Mouse (Mus musculus) heart, adult 18-20 months (tissue): Measurements from ENCODE around the gene Sap30bp. TPM values are rescaled to one million over a fixed set of nuclear protein-coding genes. Genes with fewer than 3 reads are reported as not detected.

Experiments
- DNase-seq, 2 experiments: peaks; one replicate each; pipeline ENCODE4 v3.0.0; 2021 to 2022; ENCODE audit warnings: mixed read lengths in 1 of 2
- total RNA-seq, 2 experiments: library from RNA; stranded (reverse); gene quantifications; 2 replicates each; pipeline ENCODE4 v1.2.3; 2021

Sap30bp gene
- total RNA-seq, 2 experiments from 2014 or later, result 19.0 to 19.9 TPM

DNA sequence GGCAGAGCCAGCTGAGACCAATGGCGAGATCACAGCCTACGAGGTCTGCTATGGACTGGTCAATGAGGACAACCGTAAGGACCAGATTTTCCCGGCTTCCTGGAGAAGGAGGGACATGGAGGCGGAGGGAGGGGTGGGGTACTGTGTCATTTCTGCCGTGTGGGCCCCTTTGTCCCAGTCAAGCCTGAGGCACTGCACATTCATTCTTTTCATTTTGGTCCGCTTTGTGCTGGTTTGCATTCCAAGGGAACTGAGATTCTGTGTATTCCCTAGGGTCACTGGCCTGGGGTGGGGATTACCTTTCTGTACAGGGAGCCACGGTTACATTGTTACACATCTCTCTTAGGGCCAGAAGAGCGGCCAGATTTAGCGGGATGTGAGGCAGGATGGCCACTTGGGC, 67.5 kb downstream of the Sap30bp start:
- DNase-seq, result no peak

DNA sequence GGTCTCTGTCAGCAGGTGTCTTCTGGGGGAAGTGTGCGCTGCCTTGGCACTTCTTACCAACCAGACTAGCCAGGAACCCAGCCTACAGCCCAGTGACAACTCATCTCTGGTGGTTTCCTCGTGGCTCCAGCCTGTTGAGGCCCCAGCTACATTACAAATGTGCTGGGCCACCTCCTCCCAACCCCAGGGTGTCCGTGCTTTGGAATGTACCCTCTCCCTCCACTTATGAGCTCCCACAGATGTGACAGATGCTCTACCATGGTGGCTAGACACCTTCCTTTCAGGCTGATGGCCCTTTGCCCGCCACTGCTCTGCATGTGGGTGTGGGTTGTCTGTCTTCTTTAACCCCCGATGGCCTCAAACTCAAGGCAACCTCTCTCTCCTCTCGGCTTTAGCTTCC, 68.6 kb downstream of the Sap30bp start:
- no peak for DNase-seq

DNA sequence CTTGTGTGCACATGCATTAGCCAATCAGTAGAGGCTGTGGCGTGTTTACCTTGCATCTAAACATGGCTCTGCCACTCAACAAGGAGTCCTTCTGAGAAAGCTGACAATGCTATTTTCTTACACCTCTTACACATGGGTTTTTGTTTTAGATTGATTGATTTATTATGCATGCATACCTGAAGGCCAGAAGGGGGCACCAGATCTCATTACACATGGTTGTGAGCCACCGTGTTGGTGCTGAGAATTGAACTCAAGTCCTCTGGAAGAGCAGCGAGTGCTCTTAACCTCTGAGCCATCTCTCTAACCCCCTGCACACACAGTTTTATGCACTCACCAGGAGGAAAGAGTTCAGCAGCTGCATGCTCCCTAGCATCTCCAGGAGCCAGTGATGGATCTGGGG, 69.8 kb downstream of the Sap30bp start:
- DNase-seq, result no peak

DNA sequence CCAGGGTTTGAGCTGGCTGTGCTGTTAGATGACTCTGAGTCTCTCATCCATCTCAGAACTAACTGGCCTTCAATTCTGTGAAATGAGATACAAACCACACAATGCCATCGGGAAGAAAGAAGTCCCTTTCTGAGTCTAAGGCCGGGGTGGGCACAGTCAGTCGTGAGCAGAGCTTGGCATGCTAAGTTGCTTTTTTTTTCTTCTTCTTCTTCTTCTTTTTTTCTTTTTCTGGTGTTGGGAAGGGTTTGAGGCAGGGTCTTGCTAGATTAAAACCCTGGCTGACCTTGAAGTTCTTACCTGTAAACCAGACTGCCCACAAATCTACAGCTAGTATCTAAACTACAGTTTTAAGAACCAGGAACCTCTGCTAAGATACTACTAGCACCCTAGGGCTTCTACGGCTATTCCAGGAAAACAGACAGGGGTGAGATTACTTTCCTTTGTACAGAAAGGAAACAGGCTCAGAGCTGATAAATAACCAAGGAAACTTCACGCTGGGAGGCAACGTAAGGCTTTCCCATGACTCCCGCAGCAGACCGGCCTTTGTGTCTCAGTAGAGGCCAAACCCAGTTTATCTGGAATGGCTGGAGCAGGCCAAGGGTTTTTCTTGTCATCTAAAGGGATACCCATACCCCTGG, 71.2 kb downstream of the Sap30bp start:
- DNase-seq, result no peak

DNA sequence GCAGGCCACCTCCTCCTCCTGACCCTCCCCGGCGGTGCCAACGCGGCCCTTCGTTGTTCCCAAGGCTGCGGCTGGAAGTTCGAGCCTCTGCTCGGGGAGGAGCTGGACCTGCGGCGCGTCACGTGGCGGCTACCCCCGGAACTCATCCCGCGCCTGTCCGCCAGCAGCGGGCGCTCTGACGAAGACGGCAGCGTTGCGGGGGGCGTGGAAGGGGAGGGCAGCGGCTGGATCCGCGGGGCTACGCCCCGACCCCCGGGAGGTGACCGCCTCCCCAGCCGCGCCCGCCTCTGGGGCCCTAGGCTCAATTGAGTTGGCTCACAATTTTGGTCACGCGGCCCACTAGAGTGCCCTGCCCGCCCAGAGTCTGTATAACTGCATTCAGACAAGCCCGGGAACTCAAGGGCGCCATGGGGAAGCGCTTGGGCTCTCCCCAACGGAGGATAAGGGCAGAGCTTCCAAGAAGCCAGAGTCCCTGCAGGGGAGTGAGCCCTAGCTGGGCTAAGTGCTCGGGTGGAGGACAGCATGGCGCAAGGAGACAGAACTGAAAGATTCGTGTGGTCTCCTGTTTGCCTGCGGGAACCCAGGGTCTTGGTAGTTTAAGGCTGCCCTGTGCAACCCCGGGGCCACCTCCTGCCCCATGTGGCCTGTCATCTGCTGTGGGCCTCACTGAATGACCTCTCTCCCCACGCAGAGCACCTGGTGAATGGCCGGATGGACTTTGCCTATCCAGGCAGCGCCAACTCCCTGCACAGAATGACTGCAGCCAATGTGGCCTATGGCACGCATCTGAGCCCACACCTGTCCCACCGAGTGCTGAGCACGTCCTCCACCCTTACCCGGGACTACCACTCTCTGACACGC, 72.0 kb downstream of the Sap30bp start:
- DNase-seq, result peak; percentile 86 to 91

DNA sequence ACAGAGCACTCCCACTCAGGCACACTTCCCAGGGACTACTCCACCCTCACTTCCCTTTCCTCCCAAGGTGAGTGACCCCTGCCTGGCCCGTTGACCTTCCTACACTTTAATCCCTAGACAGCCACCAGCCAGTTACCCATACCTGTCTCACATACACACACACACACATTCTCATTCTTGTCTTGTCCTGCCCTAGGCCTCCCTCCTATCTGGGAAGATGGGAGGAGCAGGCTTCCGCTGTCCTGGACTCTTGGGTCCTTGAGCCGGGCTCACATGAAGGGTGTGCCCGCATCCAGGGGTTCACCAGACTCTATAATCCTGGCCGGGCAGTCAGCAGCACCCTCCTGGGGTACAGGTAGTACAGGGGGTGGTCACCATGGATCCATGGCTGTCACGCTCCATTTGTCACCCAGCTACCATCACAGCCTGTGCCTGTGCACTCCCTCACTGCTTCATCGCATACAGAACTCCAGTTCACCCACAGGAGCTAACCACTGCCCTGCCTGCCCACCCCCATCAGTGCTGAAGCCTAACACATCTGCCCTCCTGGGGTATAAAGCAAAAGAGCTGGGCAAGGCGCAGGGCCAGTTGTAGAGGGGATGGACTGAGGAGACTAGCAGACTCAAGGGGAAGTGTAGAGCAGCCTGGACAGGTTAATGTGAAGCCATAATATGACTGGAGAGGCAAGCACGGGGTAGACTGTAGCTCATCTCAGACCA, 72.8 kb downstream of the Sap30bp start:
- no peak for DNase-seq

DNA sequence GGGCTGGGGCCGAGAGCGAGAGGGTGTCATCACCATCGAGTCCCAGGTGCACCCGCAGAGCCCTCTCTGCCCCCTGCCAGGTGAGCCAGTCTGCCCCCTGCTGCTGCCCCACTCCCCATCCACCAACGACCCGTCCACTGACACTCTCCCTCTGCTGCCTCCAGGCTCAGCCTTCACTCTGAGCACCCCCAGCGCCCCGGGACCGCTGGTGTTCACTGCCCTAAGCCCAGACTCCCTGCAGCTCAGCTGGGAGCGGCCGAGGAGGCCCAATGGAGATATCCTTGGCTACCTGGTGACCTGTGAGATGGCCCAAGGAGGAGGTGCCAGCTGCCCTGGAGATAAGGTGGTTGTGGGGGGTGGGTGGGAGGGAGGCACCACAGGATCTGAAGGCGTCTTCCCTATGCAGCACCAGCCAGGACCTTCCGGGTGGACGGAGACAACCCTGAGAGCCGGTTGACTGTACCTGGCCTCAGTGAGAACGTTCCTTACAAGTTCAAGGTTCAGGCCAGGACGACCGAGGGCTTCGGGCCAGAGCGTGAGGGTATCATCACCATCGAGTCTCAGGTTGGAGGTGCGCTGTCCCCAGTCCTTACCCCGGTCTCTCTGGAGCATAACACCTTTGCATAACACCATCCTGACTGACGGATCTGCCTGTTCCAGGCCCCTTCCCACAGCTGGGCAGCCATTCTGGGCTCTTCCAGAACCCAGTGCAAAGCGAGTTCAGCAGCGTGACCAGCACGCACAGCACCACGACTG, 74.2 kb downstream of the Sap30bp start:
- DNase-seq, result no peak

DNA sequence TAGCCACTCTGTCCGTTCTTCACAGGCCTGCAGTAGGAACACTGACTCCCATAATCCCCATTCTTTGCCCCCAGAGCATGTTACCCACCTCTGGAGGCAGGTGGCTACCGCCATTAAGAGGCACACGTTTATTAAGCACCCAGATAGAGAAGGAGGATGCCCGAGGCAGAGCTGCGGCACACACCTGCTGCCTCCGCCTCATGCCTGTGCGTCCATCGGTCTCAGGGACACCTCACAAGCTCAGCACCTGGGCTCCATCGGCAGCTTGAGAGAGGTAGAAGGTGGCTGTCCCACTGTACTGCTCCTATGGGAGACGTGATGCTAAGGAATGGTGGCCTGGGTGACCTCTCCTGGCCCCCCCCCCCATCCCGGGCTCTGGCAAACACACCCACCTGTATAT, 75.3 kb downstream of the Sap30bp start:
- DNase-seq, result no peak

DNA sequence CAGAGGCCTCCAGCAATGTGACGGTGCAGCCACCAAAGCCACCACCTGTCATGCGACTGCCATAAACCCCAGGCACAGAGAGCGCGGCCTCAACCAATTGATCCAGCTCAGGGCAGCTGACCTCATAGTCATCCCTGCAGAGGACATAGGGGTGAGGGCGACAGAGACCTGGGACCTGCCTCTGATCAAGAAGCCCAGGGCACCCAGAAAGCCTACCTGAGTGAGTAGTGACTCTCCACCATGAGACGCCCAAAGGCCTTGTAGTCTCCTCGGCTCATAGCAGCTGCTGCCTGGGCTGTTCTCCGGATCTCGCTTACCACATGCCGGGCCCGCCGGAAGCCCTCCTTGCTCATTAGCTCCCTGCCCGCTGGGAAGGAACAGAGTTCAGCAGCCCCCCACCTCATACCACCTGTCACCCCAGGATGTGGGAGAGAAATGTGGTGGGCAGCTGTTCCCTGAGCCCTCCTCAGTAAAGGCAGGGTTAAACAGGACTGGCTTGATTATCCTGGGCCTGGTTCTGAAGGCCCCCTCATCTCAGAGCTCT, 75.8 kb downstream of the Sap30bp start:
- no peak for DNase-seq

DNA sequence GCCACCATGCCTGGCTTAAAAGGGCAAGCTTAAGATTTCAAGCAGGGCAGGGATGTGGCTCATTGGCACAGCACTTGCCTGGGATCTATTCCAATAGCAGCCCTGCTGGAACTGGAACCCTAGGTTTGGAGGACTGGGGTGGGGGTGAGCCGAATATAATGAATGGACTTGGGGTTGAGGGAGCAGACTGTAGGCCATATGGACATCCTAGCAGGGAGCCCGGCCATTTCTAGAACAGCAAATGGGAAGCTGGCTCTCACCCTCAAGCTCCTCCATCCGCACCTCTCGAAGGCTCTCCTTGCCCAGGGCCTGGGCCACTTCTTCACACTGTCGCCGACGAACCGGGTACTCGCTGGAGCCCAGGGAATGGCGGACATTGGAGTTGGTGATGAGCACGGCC, 76.6 kb downstream of the Sap30bp start:
- no peak for DNase-seq

DNA sequence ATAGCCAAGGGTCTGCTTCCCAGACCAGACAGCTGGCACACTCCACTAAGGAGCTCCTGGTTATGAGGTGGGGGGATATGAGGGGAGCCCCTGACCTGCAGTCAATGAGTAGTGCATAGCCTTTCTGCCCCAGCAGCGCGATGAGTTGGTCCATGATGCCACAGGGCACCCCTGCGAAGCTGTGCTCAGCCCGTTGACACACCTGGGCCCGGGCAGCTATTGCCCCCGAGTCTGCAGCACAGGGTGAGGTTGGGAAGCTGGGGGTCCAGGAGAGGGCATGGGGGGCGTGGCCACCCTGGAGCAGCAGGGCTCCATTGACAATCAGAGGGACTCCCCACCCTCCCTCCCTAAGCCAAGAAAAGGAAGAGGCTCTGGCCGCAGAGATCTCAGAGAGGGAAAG, 77.1 kb downstream of the Sap30bp start:
- DNase-seq, result no peak

DNA sequence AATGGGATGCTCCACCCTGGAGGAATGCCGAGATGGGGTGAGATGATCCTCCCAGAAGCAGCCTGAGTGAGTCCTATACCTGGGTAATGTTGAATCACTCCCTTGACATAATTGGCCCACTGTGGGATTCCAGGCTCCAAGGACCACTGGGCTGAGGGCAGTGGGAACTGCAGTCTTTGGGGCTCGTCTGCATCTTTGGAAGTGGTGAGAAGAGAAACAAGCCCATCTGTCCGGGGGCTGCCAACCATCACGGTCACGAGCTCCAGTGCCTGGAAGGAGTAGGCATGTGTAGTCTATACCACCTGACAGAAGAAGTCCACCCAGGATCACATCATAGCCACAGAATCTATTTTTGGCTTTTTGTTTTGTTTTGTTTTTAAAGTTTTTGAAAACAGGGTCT, 77.9 kb downstream of the Sap30bp start:
- no peak for DNase-seq

DNA sequence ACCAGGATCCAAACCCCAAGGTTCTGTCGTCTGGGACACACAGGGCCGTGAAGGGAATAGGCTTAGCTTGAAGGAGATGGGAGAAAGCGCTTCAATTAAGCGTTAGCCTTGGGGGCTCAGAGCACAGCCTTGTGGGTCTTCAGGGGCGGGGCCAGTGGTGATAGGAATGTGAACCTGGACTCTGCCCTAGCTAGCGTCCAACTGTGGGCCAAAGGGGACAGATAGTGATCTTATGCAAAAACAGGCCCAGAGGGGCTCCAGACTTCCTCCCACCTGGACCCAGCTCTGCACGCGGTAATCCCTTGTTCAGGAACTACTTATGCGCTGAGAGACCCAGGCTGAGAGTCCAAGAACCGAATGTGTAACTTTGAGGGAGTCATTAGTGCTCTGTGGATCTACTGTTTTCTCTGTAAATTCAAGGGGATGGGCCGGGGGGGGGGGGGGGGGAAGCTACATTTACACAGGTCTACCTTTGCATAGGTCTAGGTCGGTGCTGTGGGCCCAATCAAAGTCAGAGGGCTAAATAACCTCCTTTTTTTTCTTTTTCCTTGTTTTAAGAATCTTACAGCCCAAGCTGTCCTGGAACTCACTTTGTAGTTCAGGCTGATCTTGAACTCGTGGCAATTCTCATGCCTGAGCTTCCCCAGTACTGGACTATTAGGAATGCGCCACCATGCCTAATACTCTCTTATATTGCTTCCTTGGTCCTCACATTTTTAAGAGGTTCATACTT, 78.6 kb downstream of the Sap30bp start:
- no peak for DNase-seq

DNA sequence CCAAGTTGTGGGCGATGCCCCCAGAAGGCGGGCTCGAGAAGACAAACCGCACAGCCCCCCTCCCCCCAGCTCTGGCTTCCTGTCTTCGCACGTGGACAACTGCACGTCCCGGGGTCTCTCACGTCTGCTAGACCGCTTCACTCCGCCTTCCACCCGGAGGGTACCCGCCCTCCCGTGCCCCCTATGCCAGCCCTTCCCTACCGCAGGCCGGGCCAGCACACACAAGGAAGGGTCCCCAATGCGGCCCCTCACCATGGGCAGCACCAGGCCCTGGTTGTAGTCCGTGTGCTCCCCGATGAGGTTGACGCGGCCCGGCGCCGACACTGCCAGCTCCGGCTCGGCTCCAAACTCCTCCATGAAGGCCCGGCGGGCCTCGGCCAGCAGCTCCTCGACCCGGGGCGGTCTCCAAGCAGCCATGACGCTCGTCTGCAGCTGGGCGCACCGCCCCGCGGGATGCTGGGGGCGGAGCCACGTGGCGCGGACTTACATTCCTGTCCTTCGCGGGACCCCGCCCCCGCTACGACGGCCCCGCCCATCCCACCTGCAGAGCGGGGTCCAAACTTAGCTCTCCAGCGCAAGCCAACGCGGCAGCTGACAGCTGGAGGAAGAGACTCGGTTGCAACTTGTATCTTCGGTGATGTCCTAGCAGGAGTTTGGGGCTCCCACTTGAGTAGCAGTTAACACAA, 79.3 kb downstream of the Sap30bp start, which contains the start of gene Galk1:
Gene Galk1 (minus strand): TSS at position 458 of the 686 bp plus-strand sequence.
- peak; percentile 89 to 93 for DNase-seq

DNA sequence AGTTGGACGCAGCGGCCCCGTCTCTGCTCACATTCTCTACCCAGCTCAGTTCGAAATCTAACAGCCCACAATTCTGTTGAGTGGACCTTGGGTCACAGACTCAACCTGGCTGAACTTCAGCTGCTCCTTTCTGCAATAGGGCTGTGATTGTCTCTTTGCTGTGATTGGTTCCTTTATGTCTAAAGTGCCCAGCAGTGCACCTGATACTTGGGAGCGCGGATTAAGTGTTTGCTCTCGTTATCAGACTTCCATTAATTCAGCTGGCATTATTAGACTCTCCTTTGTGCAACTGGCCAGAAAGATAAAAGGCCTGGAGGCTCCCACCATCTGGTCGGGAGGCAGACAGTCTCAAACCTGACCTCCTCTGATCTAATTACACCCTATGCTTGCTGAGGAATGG, 81.7 kb downstream of the Sap30bp start:
- no peak for DNase-seq

Other genes starting within 250 kb of the Sap30bp start
- 100 to 1,000 TPM in 1 of 2 experiments, 10 to 100 TPM in 1; 98.4 to 111 TPM for gene Grb2, start 224.7 kb upstream of the Sap30bp start, total RNA-seq
- gene Tmem94, start 167.8 kb upstream of the Sap30bp start, total RNA-seq, result 100 to 1,000 TPM in 1 of 2 experiments, 10 to 100 TPM in 1; 96.6 to 104 TPM
- 10 to 100 TPM; 39.2 to 42.9 TPM for gene Caskin2, start 119.6 kb upstream of the Sap30bp start, total RNA-seq
- gene Tsen54, start 118.6 kb upstream of the Sap30bp start, total RNA-seq, result 1 to 10 TPM; 7.1 to 8.5 TPM
- 10 to 100 TPM; 17.5 to 18.2 TPM for gene Llgl2, start 109.2 kb upstream of the Sap30bp start, total RNA-seq
- gene Myo15b, start 74.9 kb upstream of the Sap30bp start, total RNA-seq, result not detected
- gene Smim5, start 33.3 kb upstream of the Sap30bp start, total RNA-seq, result 1 to 10 TPM; 8.2 to 8.8 TPM
- not detected for gene Smim6, start 21.3 kb upstream of the Sap30bp start, total RNA-seq
- gene Recql5, start 195 bp downstream of the Sap30bp start, total RNA-seq, result 1 to 10 TPM; 7.5 to 7.8 TPM
- 1 to 10 TPM; 1.9 to 3.7 TPM for gene Itgb4, start 41.4 kb downstream of the Sap30bp start, total RNA-seq
- 10 to 100 TPM; 14.1 to 15.0 TPM for gene Galk1, start 79.4 kb downstream of the Sap30bp start, total RNA-seq
- gene H3f3b, start 94.7 kb downstream of the Sap30bp start, total RNA-seq, result 100 to 1,000 TPM in 1 of 2 experiments, 10 to 100 TPM in 1; 98.0 to 107 TPM
- gene Unk, start 97.0 kb downstream of the Sap30bp start, total RNA-seq, result 1 to 10 TPM; 5.2 to 7.8 TPM
- gene Unc13d, start 144.7 kb downstream of the Sap30bp start, total RNA-seq, result 1 to 10 TPM in 1 of 2 experiments, under 1 TPM in 1; 0.42 to 2.0 TPM
- 100 to 1,000 TPM in 1 of 2 experiments, 10 to 100 TPM in 1; 93.3 to 109 TPM for gene Wbp2, start 153.7 kb downstream of the Sap30bp start, total RNA-seq
- 10 to 100 TPM; 24.7 to 27.6 TPM for gene Trim47, start 193.9 kb downstream of the Sap30bp start, total RNA-seq
- gene Trim65, start 197.8 kb downstream of the Sap30bp start, total RNA-seq, result 10 to 100 TPM in 1 of 2 experiments, 1 to 10 TPM in 1; 9.6 to 10.5 TPM
- gene Mrpl38, start 205.6 kb downstream of the Sap30bp start, total RNA-seq, result 10 to 100 TPM; 56.8 to 66.1 TPM
- 10 to 100 TPM; 13.5 to 18.1 TPM for gene Fbf1, start 234.9 kb downstream of the Sap30bp start, total RNA-seq